In the genomic region with DNA sequence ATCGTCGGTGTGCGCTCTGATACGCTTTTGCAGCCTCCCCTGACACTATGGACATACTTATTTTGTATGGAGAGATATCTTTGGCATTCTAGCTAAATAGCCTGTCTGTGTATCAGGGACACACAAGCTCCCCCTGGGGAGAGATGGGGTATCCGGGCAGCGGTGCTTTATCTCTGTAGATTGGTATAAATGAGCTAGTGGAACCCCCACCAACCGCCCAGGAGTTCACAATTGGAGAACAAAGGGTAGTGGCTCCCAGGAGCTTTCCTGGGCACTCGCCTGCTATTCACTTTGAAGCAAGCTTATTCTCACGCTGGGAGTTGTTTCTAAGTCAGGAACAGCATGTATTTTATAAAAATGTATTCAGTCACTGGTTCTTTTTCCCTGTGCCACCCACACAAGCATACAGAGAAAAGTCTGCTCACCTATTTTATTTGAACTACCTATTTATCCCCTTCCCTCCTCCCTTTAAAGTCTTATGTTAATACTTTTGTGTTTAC, we compare ENCODE assay signal across 9 mouse cellular contexts.
A peak's percentile ranks its signal among the peaks of the same experiment; 100 is the strongest.
DNase-seq lines count a peak whose midpoint lies in the region; ATAC-seq lines count a peak whose summit lies in the region.
"Had no signal": no experiment of that assay in that cellular context is flagged by ENCODE, and none has a peak within 500 bp of the region (broad histone marks: within the 10 kb centered on the region; RNA-seq: fewer than 3 reads in every experiment).

No protein-coding gene starts in this region.

- no peaks in the 10 kb centered on the region for H3K9me3 ChIP-seq in kidney, embryonic 16.5 days (ENCODE audit: low read length)
- H3K9me3 ChIP-seq in embryonic facial prominence, embryonic 14.5 days (ENCODE audit: control insufficient read depth, low read length): no peaks in the 10 kb centered on the region
- H3K9me3 ChIP-seq in hindbrain, embryonic 14.5 days (ENCODE audit: control insufficient read depth, low read length): no peaks in the 10 kb centered on the region
- H3K9me3 ChIP-seq in midbrain, embryonic 16.5 days (replicated peaks; ENCODE audit: control insufficient read depth, low read length, poor library complexity, severe bottlenecking): no peaks in the 10 kb centered on the region
- H3K9me3 ChIP-seq: G1E had no signal

- peak overlapping the region; percentile 33; the same call in 1 of the 2 replicates for H3K4me3 ChIP-seq in kidney, embryonic 16.5 days (ENCODE audit: low read length)
- peak overlapping the region; percentile 21; the same call in 1 of the 2 replicates for H3K4me3 ChIP-seq in embryonic facial prominence, embryonic 14.5 days (ENCODE audit: low read depth, low read length)
- H3K4me3 ChIP-seq in hindbrain, embryonic 14.5 days (replicated peaks; ENCODE audit: low read length): peak overlapping the region; percentile 8
- H3K4me3 ChIP-seq in midbrain, embryonic 16.5 days (ENCODE audit: low read depth, low read length): peak overlapping the region; percentile 28

- peak overlapping the region; percentile 54 for H3K4me2 ChIP-seq in kidney, embryonic 16.5 days (replicated peaks; ENCODE audit: low read depth, low read length)
- peak overlapping the region; percentile 52 for H3K4me2 ChIP-seq in embryonic facial prominence, embryonic 14.5 days (ENCODE audit: low read depth, low read length)
- H3K4me2 ChIP-seq in hindbrain, embryonic 14.5 days (replicated peaks): peak overlapping the region; percentile 55
- H3K4me2 ChIP-seq in midbrain, embryonic 16.5 days (ENCODE audit: low read length): peak overlapping the region; percentile 53

- no peak for ATAC-seq in kidney, embryonic 16.5 days (ENCODE audit: low FRiP score, low TSS enrichment)
- no peak for ATAC-seq in embryonic facial prominence, embryonic 14.5 days (ENCODE audit: low read depth)
- no peak; the same call in 1 of the 2 replicates for ATAC-seq in hindbrain, embryonic 14.5 days (ENCODE audit: low FRiP score)
- ATAC-seq in midbrain, embryonic 16.5 days: no peak; the same call in 1 of the 2 replicates

- no peak overlapping the region for H3K27ac ChIP-seq in kidney, embryonic 16.5 days (ENCODE audit: low read length)
- peak overlapping the region; percentile 41; the same call in 1 of the 2 replicates for H3K27ac ChIP-seq in embryonic facial prominence, embryonic 14.5 days (replicated peaks; ENCODE audit: low read depth, low read length)
- H3K27ac ChIP-seq in hindbrain, embryonic 14.5 days: peak overlapping the region; percentile 90
- peak overlapping the region; percentile 86 for H3K27ac ChIP-seq in midbrain, embryonic 16.5 days (ENCODE audit: low read length)

- peak overlapping the region; percentile 49 for H3K9ac ChIP-seq in kidney, embryonic 16.5 days (replicated peaks; ENCODE audit: low read length)
- peak overlapping the region; percentile 44; the same call in 1 of the 2 replicates for H3K9ac ChIP-seq in embryonic facial prominence, embryonic 14.5 days (ENCODE audit: low read depth, low read length)
- H3K9ac ChIP-seq in hindbrain, embryonic 14.5 days: peak overlapping the region; percentile 51
- H3K9ac ChIP-seq in midbrain, embryonic 16.5 days (ENCODE audit: low read depth, low read length): peak overlapping the region; percentile 60

- no peaks in the 10 kb centered on the region for H3K27me3 ChIP-seq in kidney, embryonic 16.5 days (ENCODE audit: insufficient read depth, low read length)
- no peaks in the 10 kb centered on the region for H3K27me3 ChIP-seq in embryonic facial prominence, embryonic 14.5 days (replicated peaks; ENCODE audit: control insufficient read depth, insufficient read depth, low read length)
- no peaks in the 10 kb centered on the region for H3K27me3 ChIP-seq in hindbrain, embryonic 14.5 days (ENCODE audit: control insufficient read depth, insufficient read depth, low read length)
- no peaks in the 10 kb centered on the region for H3K27me3 ChIP-seq in midbrain, embryonic 16.5 days (ENCODE audit: control insufficient read depth, insufficient read depth, low read depth, low read length)

- DNase-seq in kidney, postnatal 10 days: no peak
- DNase-seq in embryonic facial prominence, embryonic 14.5 days (ENCODE audit: low spot score): peak; percentile 45
- no peak for DNase-seq in hindbrain, embryonic 14.5 days (ENCODE audit: low spot score)
- DNase-seq in adrenal gland, postnatal 25 days: no peak
- no peak for DNase-seq in urinary bladder, postnatal 25 days (ENCODE audit: low spot score)
- no peak for DNase-seq in lung, postnatal 25 days (ENCODE audit: low spot score)

- 59% methylated on average over 9 of the region's 9 CpGs for WGBS in kidney, embryonic 16.5 days
- WGBS in embryonic facial prominence, embryonic 14.5 days: 53% methylated on average over 9 of the region's 9 CpGs
- WGBS in hindbrain, embryonic 14.5 days: 11% methylated on average over 9 of the region's 9 CpGs
- WGBS in midbrain, embryonic 16.5 days: 8% methylated on average over 9 of the region's 9 CpGs

- no peaks in the 10 kb centered on the region for H3K36me3 ChIP-seq in kidney, embryonic 16.5 days (ENCODE audit: insufficient read depth, low read length)
- no peaks in the 10 kb centered on the region for H3K36me3 ChIP-seq in embryonic facial prominence, embryonic 14.5 days (ENCODE audit: control insufficient read depth, insufficient read depth, low read length)
- no peaks in the 10 kb centered on the region for H3K36me3 ChIP-seq in hindbrain, embryonic 14.5 days (replicated peaks; ENCODE audit: control insufficient read depth, insufficient read depth)
- no peaks in the 10 kb centered on the region for H3K36me3 ChIP-seq in midbrain, embryonic 16.5 days (ENCODE audit: control insufficient read depth, insufficient read depth, low read length)
- H3K36me3 ChIP-seq: G1E had no signal

- H3K4me1 ChIP-seq in kidney, embryonic 16.5 days (ENCODE audit: insufficient read depth, low read length): peaks cover 25% of the 10 kb centered on the region
- peaks cover 14% of the 10 kb centered on the region for H3K4me1 ChIP-seq in embryonic facial prominence, embryonic 14.5 days (ENCODE audit: control insufficient read depth, insufficient read depth, low read length)
- H3K4me1 ChIP-seq in hindbrain, embryonic 14.5 days (replicated peaks; ENCODE audit: control insufficient read depth, insufficient read depth, low read length): peaks cover 64% of the 10 kb centered on the region
- peaks cover 50% of the 10 kb centered on the region for H3K4me1 ChIP-seq in midbrain, embryonic 16.5 days (ENCODE audit: control insufficient read depth, insufficient read depth, low read length)
